Mouse (Mus musculus): ENCODE data around the gene Rcc1l.

Rcc1l gene

GRCm38 (mm10) chr5:134176169-134176881 is at the start of gene Rcc1l:
TSS of gene Rcc1l (minus strand) at chr5:134176774.
- DNase-seq (ENCODE audit: low spot score in 2 of 2): peak; percentile 79 to 88

GRCm38 (mm10) chr5:134225110-134225901 is 48.7 kb upstream of the Rcc1l start:
- no peak for DNase-seq (ENCODE audit: low spot score in 2 of 2)

- DNase-seq (ENCODE audit: low spot score in 2 of 2): no peak
These were observed 45.2 kb upstream of the Rcc1l start for GRCm38 (mm10) chr5:134221708-134222150.

- DNase-seq (ENCODE audit: low spot score in 2 of 2): no peak
These were observed 44.7 kb upstream of the Rcc1l start for GRCm38 (mm10) chr5:134221278-134221677.

- no peak for DNase-seq (ENCODE audit: low spot score in 2 of 2)
These were observed 41.3 kb upstream of the Rcc1l start for GRCm38 (mm10) chr5:134217900-134218299.

GRCm38 (mm10) chr5:134214021-134214806 is 37.6 kb upstream of the Rcc1l start:
- no peak for DNase-seq (ENCODE audit: low spot score in 2 of 2)

- DNase-seq (ENCODE audit: low spot score in 2 of 2): no peak
These were observed 33.5 kb upstream of the Rcc1l start for GRCm38 (mm10) chr5:134209931-134210554.

GRCm38 (mm10) chr5:134206721-134207120 is 30.1 kb upstream of the Rcc1l start:
- no peak for DNase-seq (ENCODE audit: low spot score in 2 of 2)

GRCm38 (mm10) chr5:134193664-134194063 is 17.1 kb upstream of the Rcc1l start:
- DNase-seq (ENCODE audit: low spot score in 2 of 2): no peak

- no peak for DNase-seq (ENCODE audit: low spot score in 2 of 2)
These were observed 12.0 kb upstream of the Rcc1l start for GRCm38 (mm10) chr5:134188571-134188970.

GRCm38 (mm10) chr5:134186961-134187731 is 10.6 kb upstream of the Rcc1l start:
- DNase-seq (ENCODE audit: low spot score in 2 of 2): peak; percentile 71 to 89

GRCm38 (mm10) chr5:134186059-134186458 is 9.5 kb upstream of the Rcc1l start:
- DNase-seq (ENCODE audit: low spot score in 2 of 2): no peak

GRCm38 (mm10) chr5:134183880-134184808 is 7.6 kb upstream of the Rcc1l start, which contains the start of gene Gtf2ird2:
TSS of gene Gtf2ird2 (plus strand) at chr5:134184019.
- DNase-seq (ENCODE audit: low spot score in 2 of 2): peak; percentile 99

- DNase-seq (ENCODE audit: low spot score in 2 of 2): no peak
These were observed 6.6 kb upstream of the Rcc1l start for GRCm38 (mm10) chr5:134183162-134183561.

- no peak for DNase-seq (ENCODE audit: low spot score in 2 of 2)
These were observed 6.2 kb upstream of the Rcc1l start for GRCm38 (mm10) chr5:134182735-134183134.

- DNase-seq (ENCODE audit: low spot score in 2 of 2): no peak
These were observed 5.6 kb upstream of the Rcc1l start for GRCm38 (mm10) chr5:134182172-134182571.

GRCm38 (mm10) chr5:134179871-134180270 is 3.3 kb upstream of the Rcc1l start:
- DNase-seq (ENCODE audit: low spot score in 2 of 2): peak; percentile 77 to 88

GRCm38 (mm10) chr5:134178536-134178935 is 2.0 kb upstream of the Rcc1l start:
- no peak for DNase-seq (ENCODE audit: low spot score in 2 of 2)

- DNase-seq (ENCODE audit: low spot score in 2 of 2): no peak
These were observed 878 bp downstream of the Rcc1l start for GRCm38 (mm10) chr5:134175696-134176095.

GRCm38 (mm10) chr5:134173206-134173605 is 3.4 kb downstream of the Rcc1l start:
- peak; percentile 53 to 86 for DNase-seq (ENCODE audit: low spot score in 2 of 2)

All from spleen, postnatal 4 days (tissue).